Mouse (Mus musculus): ENCODE measurements at regions not wholly inside any gene's neighbourhood (a gene's known extent, or its start where the extent isn't known, plus 50 kb on each side); places are given as distances from the start of the nearest gene placed in this dataset.

GRCm38 (mm10) chr4:50291397-50291945 lies 445.9 kb upstream of the Grin3a start:
- Histone ChIP-seq H3K36me3 (ENCODE audit: control insufficient read depth, insufficient read depth, low read length) (no peaks in the 10 kb centered on the region), H3K9ac (ENCODE audit: low read depth, low read length) (no peak overlapping the region), H3K27ac (no peak overlapping the region), H3K79me2 (replicated peaks; ENCODE audit: control insufficient read depth, insufficient read depth, low read length) (no peaks in the 10 kb centered on the region), H3K4me3 (no peak overlapping the region), H3K27me3 (ENCODE audit: control insufficient read depth, insufficient read depth, low read length) (no peaks in the 10 kb centered on the region), H3K4me1 (ENCODE audit: control insufficient read depth, insufficient read depth, low read length) (no peaks in the 10 kb centered on the region)
- intact Hi-C loops (cut with DNase I): no loop called here
- WGBS: 74% methylated on average over 3 of the region's 3 CpGs
- no peak for TF ChIP-seq POLR2A (IDR thresholded peaks at IDR 0.05; ENCODE audit: insufficient read depth, low read depth, low read length)
- TF ChIP-seq EP300 (IDR thresholded peaks at IDR 0.05; ENCODE audit: insufficient read depth, low read depth, low read length): no peak
- no peak for TF ChIP-seq CTCF (IDR thresholded peaks at IDR 0.05)
- no peak for DNase-seq

- Histone ChIP-seq H3K36me3 (ENCODE audit: control insufficient read depth, insufficient read depth, low read length) (no peaks in the 10 kb centered on the region), H3K79me2 (replicated peaks; ENCODE audit: control insufficient read depth, insufficient read depth, low read length) (no peaks in the 10 kb centered on the region), H3K27ac (no peak overlapping the region), H3K4me3 (no peak overlapping the region), H3K9ac (ENCODE audit: low read depth, low read length) (no peak overlapping the region), H3K4me1 (ENCODE audit: control insufficient read depth, insufficient read depth, low read length) (no peaks in the 10 kb centered on the region), H3K27me3 (ENCODE audit: control insufficient read depth, insufficient read depth, low read length) (no peaks in the 10 kb centered on the region)
- intact Hi-C loops (cut with DNase I): no loop called here
- DNase-seq: no peak
- 68% methylated on average over 2 of the region's 2 CpGs for WGBS
- no peak for TF ChIP-seq POLR2A (IDR thresholded peaks at IDR 0.05; ENCODE audit: insufficient read depth, low read depth, low read length)
- TF ChIP-seq EP300 (IDR thresholded peaks at IDR 0.05; ENCODE audit: insufficient read depth, low read depth, low read length): no peak
- peak; percentile 32; the same call in 1 of the 2 replicates for TF ChIP-seq CTCF (IDR thresholded peaks at IDR 0.05)
These were observed 441.1 kb upstream of the Grin3a start for GRCm38 (mm10) chr4:50286602-50287001.

GRCm38 (mm10) chr4:50259012-50259601 lies 413.6 kb upstream of the Grin3a start:
- Histone ChIP-seq H3K9ac (ENCODE audit: low read depth, low read length) (no peak overlapping the region), H3K36me3 (ENCODE audit: control insufficient read depth, insufficient read depth, low read length) (no peaks in the 10 kb centered on the region), H3K27ac (no peak overlapping the region), H3K4me3 (no peak overlapping the region), H3K4me1 (ENCODE audit: control insufficient read depth, insufficient read depth, low read length) (no peaks in the 10 kb centered on the region), H3K27me3 (ENCODE audit: control insufficient read depth, insufficient read depth, low read length) (no peaks in the 10 kb centered on the region), H3K79me2 (replicated peaks; ENCODE audit: control insufficient read depth, insufficient read depth, low read length) (no peaks in the 10 kb centered on the region)
- no peak for DNase-seq
- 56% methylated on average over 2 of the region's 2 CpGs for WGBS
- no peak for TF ChIP-seq POLR2A (IDR thresholded peaks at IDR 0.05; ENCODE audit: insufficient read depth, low read depth, low read length)
- no peak for TF ChIP-seq EP300 (IDR thresholded peaks at IDR 0.05; ENCODE audit: insufficient read depth, low read depth, low read length)
- no peak for TF ChIP-seq CTCF (IDR thresholded peaks at IDR 0.05)
- intact Hi-C loops (cut with DNase I): no loop called here

- intact Hi-C loops (cut with DNase I): no loop called here
These were observed 396.5 kb upstream of the Grin3a start for GRCm38 (mm10) chr4:50242042-50242441.

GRCm38 (mm10) chr4:50240951-50241350 lies 395.4 kb upstream of the Grin3a start:
- Histone ChIP-seq H3K27ac (no peak overlapping the region), H3K27me3 (ENCODE audit: control insufficient read depth, insufficient read depth, low read length) (no peaks in the 10 kb centered on the region), H3K4me1 (ENCODE audit: control insufficient read depth, insufficient read depth, low read length) (no peaks in the 10 kb centered on the region), H3K4me3 (no peak overlapping the region), H3K36me3 (ENCODE audit: control insufficient read depth, insufficient read depth, low read length) (no peaks in the 10 kb centered on the region), H3K79me2 (replicated peaks; ENCODE audit: control insufficient read depth, insufficient read depth, low read length) (no peaks in the 10 kb centered on the region), H3K9ac (ENCODE audit: low read depth, low read length) (no peak overlapping the region)
- 69% methylated on average over 2 of the region's 2 CpGs for WGBS
- no peak for DNase-seq
- intact Hi-C loops (cut with DNase I): no loop called here
- TF ChIP-seq POLR2A (IDR thresholded peaks at IDR 0.05; ENCODE audit: insufficient read depth, low read depth, low read length) (no peak), CTCF (IDR thresholded peaks at IDR 0.05) (no peak), EP300 (IDR thresholded peaks at IDR 0.05; ENCODE audit: insufficient read depth, low read depth, low read length) (no peak)

More at GRCm38 (mm10) chr4:50242042-50242441, 396.5 kb upstream of the Grin3a start:
- Histone ChIP-seq H3K4me1 (ENCODE audit: control insufficient read depth, insufficient read depth, low read length) (no peaks in the 10 kb centered on the region), H3K4me3 (no peak overlapping the region), H3K9ac (ENCODE audit: low read depth, low read length) (no peak overlapping the region), H3K79me2 (replicated peaks; ENCODE audit: control insufficient read depth, insufficient read depth, low read length) (no peaks in the 10 kb centered on the region), H3K27me3 (ENCODE audit: control insufficient read depth, insufficient read depth, low read length) (no peaks in the 10 kb centered on the region), H3K36me3 (ENCODE audit: control insufficient read depth, insufficient read depth, low read length) (no peaks in the 10 kb centered on the region), H3K27ac (no peak overlapping the region)
- no peak for DNase-seq
- WGBS: 33% methylated on average over 1 of the region's 1 CpGs
- TF ChIP-seq CTCF (IDR thresholded peaks at IDR 0.05) (no peak), EP300 (IDR thresholded peaks at IDR 0.05; ENCODE audit: insufficient read depth, low read depth, low read length) (no peak), POLR2A (IDR thresholded peaks at IDR 0.05; ENCODE audit: insufficient read depth, low read depth, low read length) (no peak)

- no peaks in the 10 kb centered on the region for H3K79me2 ChIP-seq (replicated peaks; ENCODE audit: control insufficient read depth, insufficient read depth, low read length)
- no peak overlapping the region for H3K9ac ChIP-seq (ENCODE audit: low read depth, low read length)
- H3K4me3 ChIP-seq: no peak overlapping the region
- no peak for TF ChIP-seq EP300 (IDR thresholded peaks at IDR 0.05; ENCODE audit: insufficient read depth, low read depth, low read length)
- no peak for TF ChIP-seq CTCF (IDR thresholded peaks at IDR 0.05)
- no peak for TF ChIP-seq POLR2A (IDR thresholded peaks at IDR 0.05; ENCODE audit: insufficient read depth, low read depth, low read length)
- H3K27ac ChIP-seq: no peak overlapping the region
- no peak for DNase-seq
- H3K27me3 ChIP-seq (ENCODE audit: control insufficient read depth, insufficient read depth, low read length): no peaks in the 10 kb centered on the region
- H3K36me3 ChIP-seq (ENCODE audit: control insufficient read depth, insufficient read depth, low read length): no peaks in the 10 kb centered on the region
- intact Hi-C loops (cut with DNase I): no loop called here
- WGBS: 84% methylated on average over 2 of the region's 2 CpGs
- H3K4me1 ChIP-seq (ENCODE audit: control insufficient read depth, insufficient read depth, low read length): no peaks in the 10 kb centered on the region
These were observed 393.8 kb upstream of the Grin3a start for GRCm38 (mm10) chr4:50239386-50239785.
